Mouse (Mus musculus) hindbrain, embryonic 16.5 days (tissue): ENCODE measurements around the gene Plekhh1. TPM values are rescaled to one million over a fixed set of nuclear protein-coding genes. Genes with fewer than 3 reads are reported as not detected.

Source experiments
- ATAC-seq: fragments of 200-750 bp; cut with Nextera tagmentation; 2 replicates; pipeline ENCODE4 v1.8.0; 2017; ENCODE audit warnings: moderate TSS enrichment, moderate library complexity
- H3K27ac ChIP-seq: fragments of 300-500 bp; sonication (generic); 2 replicates; pipeline ENCODE4 v1.5.1; 2014; ENCODE audit warnings: low read depth, mild to moderate bottlenecking, control low read depth, low read length, moderate library complexity
- H3K27me3 ChIP-seq: fragments of 300-500 bp; sonication (generic); replicated peaks from 2 replicates; pipeline ENCODE4 v1.6.1; 2014; ENCODE audit warnings: low read length; ENCODE audit not compliant: control insufficient read depth, insufficient read depth
- H3K36me3 ChIP-seq: fragments of 300-500 bp; sonication (generic); 2 replicates; pipeline ENCODE4 v1.6.1; 2014; ENCODE audit warnings: mild to moderate bottlenecking, low read length, moderate library complexity, mixed read lengths; ENCODE audit not compliant: control insufficient read depth, insufficient read depth
- H3K4me1 ChIP-seq: fragments of 300-500 bp; sonication (generic); 2 replicates; pipeline ENCODE4 v1.6.1; 2014; ENCODE audit warnings: low read depth, low read length; ENCODE audit not compliant: control insufficient read depth, insufficient read depth
- H3K4me2 ChIP-seq: fragments of 300-500 bp; sonication (generic); 2 replicates; pipeline ENCODE4 v1.6.1; 2014; ENCODE audit warnings: mild to moderate bottlenecking, low read length, control low read depth, moderate library complexity
- H3K4me3 ChIP-seq: fragments of 300-500 bp; sonication (generic); 2 replicates; pipeline ENCODE4 v1.5.1; 2014; ENCODE audit warnings: mild to moderate bottlenecking, low read length, control low read depth, moderate library complexity
- H3K9ac ChIP-seq: fragments of 300-500 bp; sonication (generic); 2 replicates; pipeline ENCODE4 v1.6.1; 2014; ENCODE audit warnings: low read depth, mild to moderate bottlenecking, control low read depth, low read length, moderate library complexity
- H3K9me3 ChIP-seq: fragments of 300-500 bp; sonication (generic); 2 replicates; pipeline ENCODE4 v1.6.1; 2014; ENCODE audit warnings: mild to moderate bottlenecking, low read length, moderate library complexity; ENCODE audit not compliant: control insufficient read depth
- WGBS: fragments of 180-500 bp; shearing (Covaris S2); extraction: QIAGEN DNeasy Blood & Tissue Kit; methylation state at CpG from one replicate; pipeline ENCODE4 v1.1.7; 2014; 5-methylcytosine and 5-hydroxymethylcytosine counted together
- polyA plus RNA-seq: library from polyadenylated mRNA; unstranded; fragments of >200 nt; fragmentation: Nextera tagmentation; extraction: Ambion mirVana; gene quantifications from 2 replicates; pipeline ENCODE4 v1.2.1, GENCODE M21; 2015

Gene Plekhh1
- 1.5 and 2.3 TPM in 2 replicates for polyA plus RNA-seq

DNA sequence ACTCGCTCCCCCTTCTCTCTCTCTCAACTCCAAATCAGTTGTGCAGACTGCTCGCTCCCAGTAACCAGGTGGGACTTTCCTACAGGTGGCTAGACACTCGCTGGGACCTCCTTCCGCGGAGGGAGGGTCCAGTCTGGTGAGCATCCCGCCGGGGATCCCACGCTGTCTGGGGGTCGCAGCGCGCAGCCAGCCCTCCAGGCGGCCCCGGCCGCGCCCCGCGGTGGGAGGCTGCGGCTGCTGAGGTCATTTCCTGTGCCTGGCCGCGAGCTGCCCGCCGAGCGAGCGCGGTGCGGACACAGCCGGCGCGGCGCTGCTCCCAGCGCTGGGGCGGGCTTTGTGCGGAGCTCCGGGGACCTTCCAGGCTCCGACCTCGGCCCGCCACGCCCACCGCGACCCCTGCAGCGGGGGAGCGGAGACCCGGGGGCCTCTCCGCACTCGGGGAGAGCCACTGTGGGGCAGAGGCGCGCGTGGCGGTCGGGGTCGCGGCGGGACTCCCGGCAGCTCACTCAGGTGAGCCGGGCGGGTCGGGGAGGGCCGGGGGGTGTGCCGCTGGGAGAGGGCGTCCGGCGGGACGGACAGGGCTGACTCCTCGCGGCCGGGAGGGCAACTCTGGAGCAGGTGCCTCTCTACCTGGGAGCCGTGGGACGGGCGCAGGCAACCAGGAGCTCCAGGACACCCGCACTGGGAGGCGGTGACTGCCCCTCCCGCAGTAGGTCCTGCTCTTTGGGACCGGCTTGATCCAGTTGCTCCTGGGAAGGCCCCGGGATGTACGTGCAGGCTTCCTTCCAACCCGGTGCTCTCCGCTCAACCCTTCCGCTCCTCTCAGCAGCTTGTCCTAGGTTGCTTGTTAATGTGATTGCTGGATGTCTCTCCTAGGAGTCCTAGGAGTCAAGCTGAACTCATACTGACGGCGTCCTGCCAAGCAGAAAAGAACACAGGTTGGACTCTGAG is at the start of gene Plekhh1:
Gene Plekhh1 (plus strand): TSS at position 253 of the 951 bp plus-strand sequence.
- Histone ChIP-seq H3K9me3 (no peaks in the 10 kb centered on the region), H3K4me1 (no peaks in the 10 kb centered on the region), H3K4me3 (peak within 1 kb of the TSS; percentile 86), H3K4me2 (peak within 1 kb of the TSS; percentile 98), H3K9ac (peak within 1 kb of the TSS; percentile 87), H3K27ac (peak within 1 kb of the TSS; percentile 63; the same call in 1 of the 2 replicates), H3K27me3 (no peaks in the 10 kb centered on the region), H3K36me3 (no peaks in the 10 kb centered on the region)
- under 1% methylated on average over 43 of the region's 80 CpGs for WGBS
- ATAC-seq: peak; percentile 93

- no peak for ATAC-seq
- H3K27me3 ChIP-seq: no peaks in the 10 kb centered on the region
- H3K9ac ChIP-seq: no peak overlapping the region
- H3K4me1 ChIP-seq: peaks cover 2% of the 10 kb centered on the region
- H3K9me3 ChIP-seq: no peaks in the 10 kb centered on the region
- H3K27ac ChIP-seq: no peak overlapping the region
- no peak overlapping the region for H3K4me2 ChIP-seq
- 81% methylated on average over 5 of the region's 5 CpGs for WGBS
- no peak overlapping the region for H3K4me3 ChIP-seq
- H3K36me3 ChIP-seq: peaks cover 4% of the 10 kb centered on the region; the same call in 1 of the 2 replicates
Observed at GRCm38 (mm10) chr12:78980683-78981091, 48.3 kb upstream of the Plekhh1 start.

DNA sequence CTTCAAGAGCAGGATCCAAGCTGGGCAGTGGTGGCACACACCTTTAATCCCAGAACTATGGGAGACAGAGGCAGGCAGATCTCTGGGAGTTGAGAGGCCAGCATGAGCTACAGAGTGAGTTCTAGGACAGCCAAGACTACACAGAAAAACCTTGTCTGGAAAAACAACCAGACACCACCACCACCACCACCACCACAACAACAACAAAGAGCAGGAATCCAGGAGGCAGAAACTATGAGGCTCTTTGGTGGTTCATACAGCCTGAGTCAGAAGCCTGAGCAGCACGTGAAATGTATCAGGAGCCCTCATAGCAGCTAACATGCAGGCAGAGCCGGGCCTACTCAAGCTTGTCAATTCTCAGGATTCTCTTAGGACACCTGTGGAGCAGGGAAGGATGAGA is 47.8 kb upstream of the Plekhh1 start:
- WGBS: 84% methylated on average over 2 of the region's 2 CpGs
- no peaks in the 10 kb centered on the region for H3K27me3 ChIP-seq
- H3K9ac ChIP-seq: no peak overlapping the region
- ATAC-seq: no peak
- H3K4me2 ChIP-seq: no peak overlapping the region
- H3K9me3 ChIP-seq: no peaks in the 10 kb centered on the region
- peaks cover 4% of the 10 kb centered on the region; the same call in 1 of the 2 replicates for H3K36me3 ChIP-seq
- H3K4me1 ChIP-seq: peaks cover 2% of the 10 kb centered on the region
- H3K27ac ChIP-seq: no peak overlapping the region
- no peak overlapping the region for H3K4me3 ChIP-seq

DNA sequence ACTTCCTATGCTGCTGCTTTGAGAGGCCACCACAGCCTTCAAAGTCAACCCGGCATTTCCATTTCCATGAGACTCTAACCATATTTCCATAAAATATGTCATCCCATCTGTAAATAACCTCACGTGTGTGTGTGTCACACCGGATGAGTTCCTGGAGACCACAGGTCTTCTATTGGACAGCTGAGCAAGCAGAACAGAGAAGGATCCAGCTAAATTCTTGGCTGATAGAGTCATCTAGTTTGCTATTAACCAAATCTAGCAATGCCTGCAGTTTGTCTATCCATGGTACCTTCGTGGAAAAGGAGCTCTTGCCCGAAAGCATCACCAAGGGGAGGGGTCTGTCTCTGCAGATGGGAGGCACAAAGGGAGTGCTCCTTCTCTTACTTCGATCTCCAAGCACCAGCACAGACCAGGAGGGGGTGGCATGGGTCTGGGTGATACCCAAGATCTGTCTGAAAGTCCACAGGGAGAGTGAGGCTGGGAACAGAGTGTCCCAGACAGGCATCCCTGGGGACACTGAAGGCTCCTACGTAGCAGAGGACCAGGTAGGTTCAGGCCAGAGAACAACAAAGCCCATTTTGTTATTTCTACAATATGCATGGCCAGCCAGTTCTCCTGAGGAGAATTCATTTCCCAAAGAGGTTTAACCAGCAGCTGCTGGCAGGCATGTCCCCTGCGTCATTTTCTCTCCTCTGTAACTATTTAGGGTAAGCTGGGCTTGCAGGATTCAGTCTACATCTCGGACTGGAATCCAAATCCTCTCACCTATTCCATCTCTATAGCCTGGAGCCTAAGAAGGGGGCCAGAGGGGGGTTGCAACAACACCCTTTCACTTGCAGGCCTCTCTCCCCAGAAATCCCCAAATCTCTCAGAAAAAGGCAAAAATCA is 46.8 kb upstream of the Plekhh1 start:
- H3K36me3 ChIP-seq: peaks cover 4% of the 10 kb centered on the region; the same call in 1 of the 2 replicates
- H3K27ac ChIP-seq: no peak overlapping the region
- H3K4me2 ChIP-seq: no peak overlapping the region
- H3K9ac ChIP-seq: no peak overlapping the region
- H3K9me3 ChIP-seq: no peaks in the 10 kb centered on the region
- no peak overlapping the region for H3K4me3 ChIP-seq
- 72% methylated on average over 9 of the region's 9 CpGs for WGBS
- H3K4me1 ChIP-seq: peaks cover 2% of the 10 kb centered on the region
- no peaks in the 10 kb centered on the region for H3K27me3 ChIP-seq
- no peak for ATAC-seq

DNA sequence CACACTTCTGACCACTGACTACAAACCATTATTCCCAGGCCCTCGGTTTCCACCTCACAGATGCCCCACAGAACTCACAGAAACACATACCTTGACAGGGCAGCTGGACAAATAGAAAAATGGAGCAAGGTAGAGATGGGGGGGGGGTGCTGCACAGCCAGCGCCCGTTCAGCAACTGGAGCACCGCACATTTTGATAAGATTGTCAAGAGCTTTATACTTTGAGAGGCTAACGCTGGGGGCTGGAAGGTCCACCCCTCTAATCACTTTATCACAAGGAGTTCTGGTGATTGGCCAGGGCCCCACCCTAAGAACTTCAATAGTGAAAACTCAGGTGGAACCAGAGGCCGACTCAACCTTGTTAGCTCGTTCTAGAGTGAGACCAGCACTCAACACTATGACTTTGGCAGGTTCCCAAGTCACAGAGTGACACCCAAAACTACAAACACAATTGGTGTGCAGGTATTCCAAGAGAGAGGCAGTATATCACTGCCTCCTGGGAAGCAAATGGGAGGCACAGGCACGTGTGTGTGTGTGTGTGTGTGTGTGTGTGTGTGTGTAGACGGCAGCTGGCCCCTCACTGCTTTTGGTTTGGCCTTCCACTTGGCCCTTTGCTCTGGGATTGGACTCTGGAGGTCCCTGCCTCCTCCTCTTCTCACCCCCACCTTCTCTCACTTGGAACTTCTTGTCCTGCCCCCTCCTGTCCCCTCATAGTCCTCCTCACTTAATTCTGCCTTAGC is 45.5 kb upstream of the Plekhh1 start:
- H3K9ac ChIP-seq: no peak overlapping the region
- H3K9me3 ChIP-seq: no peaks in the 10 kb centered on the region
- H3K27ac ChIP-seq: 0 out of 2 replicates have a peak overlapping the region, but pooled peaks have one; percentile 12
- no peaks in the 10 kb centered on the region for H3K27me3 ChIP-seq
- peaks cover 5% of the 10 kb centered on the region for H3K4me1 ChIP-seq
- no peak; the same call in 1 of the 2 replicates for ATAC-seq
- peaks cover 2% of the 10 kb centered on the region; the same call in 1 of the 2 replicates for H3K36me3 ChIP-seq
- 69% methylated on average over 9 of the region's 9 CpGs for WGBS
- no peak overlapping the region for H3K4me3 ChIP-seq
- H3K4me2 ChIP-seq: no peak overlapping the region

GRCm38 (mm10) chr12:78984035-78984432 is 44.9 kb upstream of the Plekhh1 start:
- Histone ChIP-seq H3K9ac (no peak overlapping the region), H3K36me3 (peaks cover 2% of the 10 kb centered on the region; the same call in 1 of the 2 replicates), H3K4me1 (peaks cover 5% of the 10 kb centered on the region), H3K9me3 (no peaks in the 10 kb centered on the region), H3K4me3 (no peak overlapping the region), H3K27me3 (no peaks in the 10 kb centered on the region), H3K27ac (no peak overlapping the region; the same call in 1 of the 2 replicates), H3K4me2 (no peak overlapping the region)
- ATAC-seq: peak; percentile 86
- 45% methylated on average over 3 of the region's 3 CpGs for WGBS

DNA sequence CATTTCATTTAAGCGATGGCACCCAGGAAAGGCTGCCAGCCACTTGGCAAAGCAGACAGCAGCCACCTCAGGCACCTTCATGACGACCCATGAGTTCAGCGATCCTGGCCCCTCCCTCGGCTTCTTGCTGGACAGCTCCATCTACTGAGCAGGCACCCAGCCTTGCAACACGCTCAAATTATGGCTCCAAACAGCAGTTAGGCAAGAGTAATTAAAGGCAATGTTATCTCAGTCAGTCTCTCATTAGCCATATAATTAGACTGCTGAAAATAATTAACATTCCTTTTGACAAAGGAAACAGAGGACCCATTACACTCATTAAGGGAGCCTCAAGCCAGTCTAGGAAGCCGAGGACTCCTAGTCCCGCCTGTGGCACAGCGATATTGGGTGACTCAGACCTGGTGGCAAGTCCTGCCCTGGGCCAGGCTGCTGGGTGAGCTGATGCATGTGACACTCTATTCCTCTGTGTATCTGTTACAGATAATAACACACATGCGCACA is 41.3 kb upstream of the Plekhh1 start:
- Histone ChIP-seq H3K27ac (no peak overlapping the region), H3K4me3 (no peak overlapping the region), H3K36me3 (no peaks in the 10 kb centered on the region), H3K4me2 (no peak overlapping the region), H3K9ac (no peak overlapping the region), H3K9me3 (no peaks in the 10 kb centered on the region), H3K4me1 (peaks cover 5% of the 10 kb centered on the region), H3K27me3 (no peaks in the 10 kb centered on the region)
- WGBS: 42% methylated on average over 9 of the region's 9 CpGs
- peak; percentile 68 for ATAC-seq

DNA sequence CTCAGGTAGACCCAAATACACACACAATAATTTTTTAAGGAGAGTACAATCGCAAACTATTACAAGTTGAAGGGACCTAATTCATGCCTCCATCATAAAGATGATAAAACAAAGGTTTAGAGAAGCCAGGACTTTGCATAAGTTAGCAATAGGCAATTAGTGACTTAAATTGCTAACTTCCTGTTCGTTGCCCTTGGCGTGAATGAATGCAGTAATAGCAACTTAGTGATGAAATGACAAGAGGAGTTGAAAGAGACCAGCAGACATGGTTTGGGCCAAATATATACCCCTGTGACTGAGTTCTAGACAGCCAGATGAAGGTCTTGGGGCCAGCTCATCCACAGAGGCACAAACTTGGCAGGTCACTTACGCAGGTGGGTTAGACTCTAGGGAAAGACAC is 32.7 kb upstream of the Plekhh1 start:
- Histone ChIP-seq H3K4me2 (no peak overlapping the region), H3K4me3 (no peak overlapping the region), H3K4me1 (no peaks in the 10 kb centered on the region), H3K36me3 (no peaks in the 10 kb centered on the region), H3K27me3 (no peaks in the 10 kb centered on the region), H3K9ac (no peak overlapping the region), H3K9me3 (no peaks in the 10 kb centered on the region), H3K27ac (no peak overlapping the region)
- no peak for ATAC-seq
- 73% methylated on average over 4 of the region's 4 CpGs for WGBS
